Mouse (Mus musculus): ENCODE data around the gene Klf9. TPM values are rescaled to one million over a fixed set of nuclear protein-coding genes. Genes with fewer than 3 reads are reported as not detected.

Klf9 gene
- polyA plus RNA-seq (2012; rRNA removed) = 7.9 and 14.1 TPM in 2 replicates

DNA sequence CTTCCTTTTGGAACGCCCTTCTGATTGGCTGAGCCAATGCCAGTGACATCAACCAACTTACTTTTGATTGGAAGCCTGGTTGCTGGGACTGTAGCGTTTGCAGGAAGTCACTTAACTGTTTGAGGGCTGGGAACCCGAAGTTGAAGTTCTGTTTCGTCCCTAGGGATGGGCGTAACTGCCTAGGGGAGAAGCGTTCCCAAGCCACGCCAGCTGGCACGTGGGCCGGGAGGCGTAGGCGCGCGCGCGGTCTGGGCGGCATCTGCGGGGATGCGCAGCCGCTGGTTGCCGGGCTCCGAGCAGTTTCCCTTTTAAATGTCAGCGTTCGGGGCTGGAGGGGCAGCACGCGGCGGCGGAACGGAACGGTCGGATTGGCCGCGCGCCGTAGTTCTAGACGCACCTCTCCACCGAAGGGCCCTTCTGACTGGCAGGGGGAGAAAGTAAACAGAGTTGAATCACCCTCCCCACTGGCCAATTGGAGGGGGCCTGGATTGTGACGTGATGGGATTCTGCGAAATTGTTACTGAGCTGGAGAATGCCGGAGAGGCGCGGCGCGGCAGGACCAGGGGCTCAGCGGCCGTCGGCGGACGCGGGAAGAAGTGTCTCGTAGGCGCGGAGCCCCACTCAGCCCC is at the start of gene Klf9:
Gene Klf9, plus strand, starts transcription at position 538 of the 629 bp plus-strand sequence.
- DNase-seq (ENCODE audit: low read depth, low spot score) = no peak
- WGBS = under 1% methylated on average over 52 of the region's 52 CpGs

DNA sequence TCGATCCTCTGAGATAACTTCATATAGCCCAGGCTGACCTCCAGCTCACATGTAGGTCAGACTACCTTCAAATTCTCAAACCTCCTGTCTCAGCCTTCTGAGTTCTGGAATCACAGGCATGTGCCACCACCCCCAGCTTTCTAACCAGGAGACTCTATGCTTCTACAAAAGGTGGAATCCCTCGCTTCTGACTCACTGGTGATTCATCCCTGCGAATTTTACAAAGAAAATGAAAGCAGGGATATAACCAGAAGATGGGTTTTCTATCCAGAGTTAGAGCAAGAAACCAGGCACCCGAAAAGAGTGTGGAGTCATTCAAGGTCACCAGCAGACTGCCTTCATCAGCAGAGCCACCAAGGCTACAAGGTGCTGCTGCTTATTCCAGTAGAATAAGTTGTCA is 49.4 kb upstream of the Klf9 start:
- WGBS = 79% methylated on average over 4 of the region's 4 CpGs
- no peak for DNase-seq (ENCODE audit: low read depth, low spot score)

DNA sequence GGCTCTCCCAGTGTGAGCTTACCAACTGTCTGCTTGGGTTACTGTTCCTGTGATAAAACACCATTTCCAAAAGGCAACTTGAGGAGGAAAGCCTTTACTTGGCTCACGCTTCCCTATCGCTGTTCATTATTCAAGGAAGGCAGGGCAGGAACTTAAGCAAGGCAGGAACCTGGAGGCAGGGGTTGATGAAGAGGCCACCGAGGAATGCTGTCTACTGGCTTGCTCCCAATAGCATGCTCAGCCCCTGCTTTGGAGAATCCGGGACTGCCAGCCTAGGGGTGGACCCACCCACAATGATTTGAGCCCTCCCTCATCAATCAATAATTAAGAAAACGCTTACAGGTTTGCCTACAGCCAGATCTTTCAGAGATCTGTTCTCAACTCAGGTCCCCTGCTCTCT is 47.5 kb upstream of the Klf9 start:
- DNase-seq (ENCODE audit: low read depth, low spot score) = no peak
- WGBS = 81% methylated on average over 5 of the region's 5 CpGs

DNA sequence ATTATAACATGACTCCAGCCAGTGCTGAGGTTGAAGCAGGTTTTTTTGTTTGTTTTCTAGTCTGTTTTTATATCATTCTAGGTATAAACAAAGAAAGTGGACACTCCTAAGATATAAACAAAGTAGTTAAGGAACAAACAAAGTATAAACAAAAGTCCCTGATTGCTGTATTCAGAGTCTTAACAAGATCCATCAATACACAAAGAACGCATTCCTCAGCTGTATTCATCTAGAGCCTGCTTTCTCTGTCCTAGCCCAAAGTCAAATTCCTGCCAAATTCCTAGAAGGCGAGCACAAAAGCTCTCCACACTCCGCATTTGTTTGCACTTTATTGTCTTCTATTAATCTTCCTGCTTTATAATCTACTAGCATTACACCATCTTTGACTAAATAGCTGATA is 46.1 kb upstream of the Klf9 start:
- no peak for DNase-seq (ENCODE audit: low read depth, low spot score)
- WGBS = 64% methylated on average over 3 of the region's 3 CpGs

DNA sequence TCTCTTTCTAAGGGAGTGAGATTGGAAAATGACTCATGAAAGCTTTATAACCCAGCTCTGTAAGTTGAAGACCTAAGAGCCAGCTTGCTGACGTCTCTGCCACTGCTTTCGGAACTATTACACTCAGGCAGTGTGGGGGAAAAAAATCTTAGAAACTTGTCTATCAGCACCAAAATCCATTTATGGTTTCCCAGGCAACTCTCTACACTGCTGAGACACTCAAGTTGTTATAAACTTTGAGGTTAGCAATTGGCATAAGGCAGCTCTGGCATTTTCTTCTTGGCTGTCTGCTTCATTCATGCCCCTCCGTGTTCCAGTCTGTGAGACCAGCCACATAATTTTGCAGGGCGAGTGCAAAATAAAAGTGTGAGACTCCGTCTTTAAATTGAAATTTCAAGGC is 34.2 kb upstream of the Klf9 start:
- no peak for DNase-seq (ENCODE audit: low read depth, low spot score)
- 73% methylated on average over 5 of the region's 5 CpGs for WGBS

DNA sequence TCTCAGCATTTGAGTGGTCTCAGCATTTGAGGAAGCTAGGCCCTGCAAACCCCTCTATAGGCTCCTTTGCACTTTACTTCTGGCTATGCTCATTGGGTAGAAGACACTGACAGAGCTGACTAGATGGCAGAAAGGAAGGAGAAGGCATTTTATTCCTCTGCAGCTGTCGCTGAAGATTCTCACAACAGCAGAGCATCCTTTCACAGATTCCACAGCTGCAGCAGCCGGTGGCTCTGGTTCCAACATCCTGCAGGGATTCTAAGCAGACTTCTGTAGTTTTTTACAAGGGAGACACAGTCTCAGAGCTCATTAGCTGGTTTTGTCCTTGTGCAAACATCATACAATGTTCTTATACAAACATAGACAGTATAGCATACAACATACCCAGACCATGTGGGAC is 33.7 kb upstream of the Klf9 start:
- 52% methylated on average over 2 of the region's 2 CpGs for WGBS
- DNase-seq (ENCODE audit: low read depth, low spot score) = no peak

DNA sequence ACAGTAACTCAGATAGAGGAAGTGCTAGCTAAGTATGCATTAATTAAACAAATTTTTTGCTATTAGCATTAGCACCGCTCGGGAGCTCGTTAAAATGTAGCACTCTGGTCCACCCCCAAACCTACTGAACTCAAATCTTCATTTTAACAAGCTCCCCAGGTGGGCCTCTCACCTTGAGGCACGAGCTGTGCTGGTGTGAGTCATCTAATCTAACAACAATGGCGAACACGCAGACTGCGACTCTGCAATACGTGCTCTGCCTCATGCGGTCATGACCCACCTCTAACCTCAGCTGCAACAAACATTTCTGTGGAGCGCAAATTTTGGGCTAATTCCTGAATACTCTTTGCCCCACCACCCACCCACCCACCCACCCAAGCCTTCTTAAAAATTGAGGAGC is 19.2 kb upstream of the Klf9 start:
- DNase-seq (ENCODE audit: low read depth, low spot score) = no peak
- 42% methylated on average over 10 of the region's 10 CpGs for WGBS

DNA sequence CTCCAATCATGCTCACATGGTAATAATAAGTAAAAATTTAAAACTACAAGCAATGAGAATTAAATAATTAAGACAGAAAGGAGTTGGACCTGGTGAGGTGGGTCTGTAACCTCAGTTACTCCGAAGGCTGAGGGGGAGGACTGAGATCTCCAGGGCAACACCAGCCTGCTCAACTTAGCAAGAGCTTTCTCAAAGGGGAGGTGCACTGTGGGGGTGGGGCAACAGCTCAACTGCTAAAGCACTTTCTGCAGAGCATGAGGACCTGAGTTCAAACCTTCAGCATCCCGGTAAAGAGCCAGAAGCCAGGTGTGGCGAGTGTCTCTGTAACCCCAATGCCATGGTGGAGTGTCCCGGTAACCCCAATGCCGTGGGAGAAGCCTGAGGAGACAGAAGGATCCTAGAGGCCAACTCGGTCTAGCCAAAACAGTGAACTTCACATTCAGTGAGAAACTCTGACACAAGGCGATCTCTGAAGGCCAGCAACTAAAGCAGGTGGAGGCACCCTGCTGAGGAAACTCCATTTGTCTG is 16.9 kb upstream of the Klf9 start:
- no peak for DNase-seq (ENCODE audit: low read depth, low spot score)
- 90% methylated on average over 7 of the region's 7 CpGs for WGBS

DNA sequence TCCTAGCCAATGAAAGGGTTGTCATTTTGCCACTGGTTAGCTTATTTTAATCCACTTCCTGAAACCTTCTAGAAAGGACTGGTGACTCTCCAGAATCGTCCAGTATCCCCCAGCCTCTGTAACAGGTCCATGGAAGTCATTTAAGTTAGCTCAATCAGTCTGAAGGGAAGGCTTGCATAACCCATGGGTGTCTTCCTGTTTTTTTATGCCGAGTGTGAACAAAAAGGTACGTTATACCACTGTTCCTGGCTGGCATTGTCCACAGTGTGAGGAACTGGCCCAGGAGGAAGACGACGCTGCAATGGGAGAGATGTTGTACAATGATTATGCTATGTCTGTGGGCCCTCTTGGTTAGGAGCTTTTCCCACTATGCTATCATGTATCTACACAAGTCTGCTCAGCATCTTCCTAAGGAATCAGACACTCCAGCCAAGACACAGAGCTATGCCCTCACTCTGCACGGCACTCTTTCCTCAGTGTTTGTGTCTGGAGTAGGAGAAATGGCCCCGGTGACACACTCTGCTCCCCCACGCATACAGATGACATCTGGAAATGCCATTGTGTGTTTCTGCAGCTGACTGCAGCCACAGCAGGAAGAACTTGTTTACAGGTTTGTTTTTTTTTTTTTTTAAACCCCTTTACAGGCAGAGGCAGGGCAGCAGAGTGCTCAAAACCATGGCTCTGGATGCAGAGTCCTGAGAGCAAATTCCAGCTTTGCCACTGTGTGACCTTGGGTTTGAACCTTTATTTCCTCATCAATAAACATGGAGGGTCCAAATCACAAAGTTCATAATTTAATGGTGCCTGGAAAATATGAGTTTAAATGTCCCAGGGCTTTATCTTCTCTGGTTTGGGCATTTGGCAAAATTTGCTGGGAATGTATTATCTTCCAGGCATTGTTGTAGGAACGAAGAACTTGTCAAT is 15.5 kb upstream of the Klf9 start:
- DNase-seq (ENCODE audit: low read depth, low spot score) = no peak
- 72% methylated on average over 9 of the region's 9 CpGs for WGBS

DNA sequence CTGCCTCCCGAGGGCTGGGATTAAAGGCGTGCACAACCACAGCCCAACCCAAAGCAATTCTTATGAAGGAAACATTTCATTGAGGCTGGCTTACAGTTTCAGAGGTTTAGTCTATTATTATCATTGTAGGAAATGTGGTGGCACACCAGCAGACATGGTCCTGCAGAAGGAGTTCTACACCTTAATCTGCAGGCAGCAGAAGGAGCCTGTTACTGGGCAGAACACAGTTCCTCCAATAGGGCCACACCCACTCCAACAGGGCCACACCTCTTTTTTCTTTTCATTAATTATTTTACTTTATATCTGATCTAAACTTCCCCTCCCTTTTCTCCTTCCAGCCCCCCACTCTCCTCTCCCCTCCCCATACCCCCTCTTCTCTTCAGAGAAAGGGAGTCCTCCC is 11.1 kb upstream of the Klf9 start:
- no peak for DNase-seq (ENCODE audit: low read depth, low spot score)
- WGBS = 94% methylated on average over 2 of the region's 2 CpGs

DNA sequence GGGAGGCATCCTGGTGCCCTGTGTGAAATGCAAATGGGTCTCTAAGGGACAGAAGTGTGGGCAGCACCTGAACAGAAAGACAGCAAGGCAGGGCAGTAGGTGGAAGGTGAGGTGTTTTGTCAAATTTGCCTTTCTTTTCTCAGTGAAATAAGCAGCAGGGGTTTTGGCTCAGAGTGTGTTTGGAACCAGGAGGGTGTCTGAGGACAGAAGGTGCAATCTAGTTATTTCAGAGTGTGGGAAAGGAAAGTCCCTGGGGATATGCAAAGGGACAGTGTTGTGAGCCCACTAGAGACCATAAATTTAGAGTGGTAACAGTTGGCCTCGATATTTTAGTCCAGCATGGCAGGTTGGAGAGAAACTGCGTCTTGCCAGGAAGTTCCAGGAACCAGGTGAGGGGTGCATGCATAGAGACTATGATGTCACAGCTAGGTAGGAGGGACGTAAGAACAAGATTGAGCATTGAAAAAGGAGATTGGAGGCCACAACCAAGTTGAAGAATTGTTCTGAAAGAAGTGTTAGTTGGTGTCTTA is 8.9 kb upstream of the Klf9 start:
- DNase-seq (ENCODE audit: low read depth, low spot score) = no peak
- WGBS = 70% methylated on average over 3 of the region's 3 CpGs

DNA sequence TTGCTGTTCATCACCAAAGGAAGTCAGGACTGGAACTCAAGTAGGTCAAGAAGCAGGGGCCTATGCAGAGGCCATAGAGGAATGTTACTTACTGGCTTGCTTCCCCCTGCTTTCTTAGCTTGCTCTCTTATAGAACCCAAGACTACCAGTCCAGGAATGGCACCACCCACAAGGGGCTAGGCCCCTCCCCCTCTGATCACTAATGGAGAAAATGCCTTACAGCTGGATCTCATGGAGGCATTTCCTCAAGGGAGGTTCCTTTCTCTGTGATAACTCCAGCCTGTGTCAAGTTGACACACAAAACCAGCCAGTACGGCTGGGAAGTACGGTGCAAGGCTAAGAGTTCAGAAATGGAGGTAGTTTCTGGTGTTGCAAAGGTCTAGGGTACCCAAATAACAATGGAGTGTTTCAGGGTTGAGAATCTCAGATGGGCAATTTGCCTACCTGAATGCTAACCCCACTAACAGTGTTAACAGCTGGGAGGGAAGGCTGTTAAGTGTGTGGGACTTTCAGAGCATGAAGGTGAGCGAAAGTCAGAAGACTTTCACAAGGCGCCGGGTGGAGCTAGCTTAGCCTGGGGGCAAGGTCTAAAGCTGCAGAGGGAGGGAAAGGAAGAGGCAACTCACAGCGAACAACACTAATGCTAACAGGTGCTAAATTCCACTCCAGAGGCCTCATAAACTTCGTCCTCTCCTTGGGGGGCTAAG is 8.2 kb upstream of the Klf9 start:
- 33% methylated on average over 7 of the region's 7 CpGs for WGBS
- DNase-seq (ENCODE audit: low read depth, low spot score) = no peak

DNA sequence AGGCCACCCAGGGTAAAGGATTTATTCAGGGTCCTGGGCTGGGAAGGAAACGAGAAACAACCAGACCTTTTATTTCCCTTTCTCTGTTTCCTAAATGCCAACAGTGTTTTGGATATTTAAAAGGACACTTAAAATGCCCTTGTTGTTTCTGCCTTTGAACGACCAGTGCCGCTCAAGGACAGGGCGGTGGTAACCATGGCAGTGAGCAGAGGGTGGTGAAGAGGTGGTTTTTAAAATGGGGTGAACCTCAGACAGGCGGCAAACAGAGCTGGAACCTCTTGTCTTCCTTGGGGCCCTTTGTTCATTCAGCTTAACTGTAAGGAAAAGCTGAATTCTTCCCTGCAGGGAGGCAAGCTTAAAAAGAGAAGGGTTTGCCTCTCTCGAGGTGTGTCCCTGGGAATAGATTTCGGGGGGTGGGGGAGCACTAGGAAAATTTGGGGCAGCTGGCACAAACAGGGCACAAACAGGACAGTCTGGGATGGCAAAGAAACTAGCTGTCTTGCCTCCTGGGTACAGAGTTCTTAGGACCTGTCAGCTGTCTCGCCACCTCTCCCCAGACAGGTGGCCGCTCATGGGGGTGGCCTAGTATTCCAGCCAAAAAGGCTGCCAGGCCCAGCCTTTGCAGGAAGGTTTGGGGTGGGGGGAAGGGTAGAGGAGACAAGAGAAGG is 7.5 kb upstream of the Klf9 start:
- 21% methylated on average over 9 of the region's 9 CpGs for WGBS
- DNase-seq (ENCODE audit: low read depth, low spot score) = no peak

DNA sequence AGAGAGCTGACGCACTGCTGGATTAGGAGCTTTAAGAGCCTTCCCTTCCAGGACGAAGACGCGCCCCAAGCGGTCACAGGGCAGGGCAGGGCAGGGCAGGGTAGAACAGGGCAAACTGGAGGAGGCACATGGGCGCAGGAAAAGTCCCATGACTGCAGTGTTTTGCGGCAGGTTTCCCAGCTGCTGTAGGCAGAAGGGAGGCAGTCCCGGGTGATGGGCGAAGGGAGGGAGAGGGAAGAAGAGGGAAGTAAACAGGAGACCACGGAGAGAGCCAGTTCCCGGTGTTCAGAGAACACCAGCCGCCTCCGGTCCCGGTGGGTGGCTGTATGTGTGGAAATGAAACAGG is 7.0 kb upstream of the Klf9 start:
- 3% methylated on average over 14 of the region's 14 CpGs for WGBS
- no peak for DNase-seq (ENCODE audit: low read depth, low spot score)

DNA sequence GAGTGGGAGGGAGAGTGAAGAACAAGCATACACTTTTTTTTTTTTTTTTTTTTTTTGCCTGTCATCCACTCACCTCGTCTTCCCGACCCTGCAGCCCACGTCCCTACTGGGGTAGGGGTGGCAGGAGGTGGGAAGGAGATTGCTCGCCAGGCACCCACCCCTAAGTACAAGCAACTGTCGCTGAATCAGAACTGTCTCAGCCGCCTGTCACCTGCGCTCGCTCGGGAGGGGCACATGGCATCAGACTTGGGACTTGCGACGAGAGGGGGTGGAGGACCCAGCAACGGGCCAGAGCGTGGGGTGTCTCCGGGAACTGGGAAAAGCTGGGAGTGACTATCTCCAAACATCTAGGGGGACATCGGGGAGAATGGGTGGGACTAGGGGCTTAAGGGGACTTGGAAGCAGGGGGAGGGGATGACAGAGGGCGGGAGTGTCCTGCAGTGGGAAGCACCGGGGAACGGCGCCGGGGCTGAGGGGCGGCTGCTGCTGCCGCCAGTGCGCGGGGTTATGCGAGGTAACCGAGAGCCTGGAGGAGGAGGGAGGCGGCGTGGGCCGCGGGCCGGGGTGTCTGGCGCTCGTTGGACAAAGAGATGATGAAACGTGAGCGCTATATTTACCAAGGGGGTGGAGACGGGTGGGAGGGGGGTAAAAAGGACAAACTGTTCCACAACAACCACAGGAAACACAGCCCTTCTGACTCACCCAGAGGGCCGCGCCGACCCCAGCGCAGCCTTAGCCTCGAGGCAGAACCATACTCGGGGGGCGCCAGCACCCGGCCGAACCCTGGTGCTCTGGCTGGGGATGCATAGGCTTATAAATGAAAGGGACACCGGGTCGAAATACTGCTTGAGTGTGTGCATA is 6.4 kb upstream of the Klf9 start:
- DNase-seq (ENCODE audit: low read depth, low spot score) = no peak
- WGBS = under 1% methylated on average over 47 of the region's 47 CpGs

DNA sequence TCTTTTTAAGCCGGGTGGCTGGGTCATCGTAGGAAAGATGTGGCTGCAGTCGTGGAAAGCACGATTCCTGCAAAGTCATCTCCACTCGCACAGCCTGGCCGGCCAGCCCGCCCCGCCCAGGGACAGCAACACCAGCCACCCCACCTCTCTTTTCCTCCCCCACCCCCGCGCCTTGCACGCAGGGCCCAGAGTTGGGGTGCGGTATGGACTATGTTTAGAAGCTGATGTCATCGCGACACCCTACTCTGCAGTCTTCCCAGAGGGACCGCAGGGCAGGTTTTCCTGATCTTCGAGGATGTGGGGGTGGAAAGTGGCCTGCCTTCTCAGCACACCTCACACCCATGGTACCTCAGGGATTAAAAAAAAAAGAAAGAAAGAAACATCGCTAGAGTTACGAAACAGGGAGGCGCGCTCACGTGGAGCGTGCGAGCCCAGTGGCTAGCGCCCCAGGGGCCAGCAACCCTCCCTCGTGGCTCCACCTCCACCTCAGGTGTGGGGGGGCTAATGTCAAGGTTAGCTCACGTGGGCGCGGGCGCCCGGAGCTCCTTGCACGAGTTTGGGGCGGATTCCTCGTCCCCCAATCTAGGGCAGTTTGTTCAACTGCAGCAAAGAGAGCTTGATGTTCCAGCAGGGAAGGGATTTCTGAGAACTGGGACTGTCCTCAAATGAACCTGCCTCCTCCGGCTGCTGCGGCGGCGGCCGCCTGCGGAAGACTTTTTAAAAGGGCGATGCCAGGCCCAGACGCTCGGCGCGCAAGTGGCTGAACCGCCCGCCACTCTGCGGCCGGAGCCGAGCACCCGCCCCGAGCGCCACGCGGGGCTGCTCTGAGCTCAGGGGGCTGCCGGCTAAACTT is 5.5 kb upstream of the Klf9 start:
- no peak for DNase-seq (ENCODE audit: low read depth, low spot score)
- WGBS = 1% methylated on average over 55 of the region's 55 CpGs

DNA sequence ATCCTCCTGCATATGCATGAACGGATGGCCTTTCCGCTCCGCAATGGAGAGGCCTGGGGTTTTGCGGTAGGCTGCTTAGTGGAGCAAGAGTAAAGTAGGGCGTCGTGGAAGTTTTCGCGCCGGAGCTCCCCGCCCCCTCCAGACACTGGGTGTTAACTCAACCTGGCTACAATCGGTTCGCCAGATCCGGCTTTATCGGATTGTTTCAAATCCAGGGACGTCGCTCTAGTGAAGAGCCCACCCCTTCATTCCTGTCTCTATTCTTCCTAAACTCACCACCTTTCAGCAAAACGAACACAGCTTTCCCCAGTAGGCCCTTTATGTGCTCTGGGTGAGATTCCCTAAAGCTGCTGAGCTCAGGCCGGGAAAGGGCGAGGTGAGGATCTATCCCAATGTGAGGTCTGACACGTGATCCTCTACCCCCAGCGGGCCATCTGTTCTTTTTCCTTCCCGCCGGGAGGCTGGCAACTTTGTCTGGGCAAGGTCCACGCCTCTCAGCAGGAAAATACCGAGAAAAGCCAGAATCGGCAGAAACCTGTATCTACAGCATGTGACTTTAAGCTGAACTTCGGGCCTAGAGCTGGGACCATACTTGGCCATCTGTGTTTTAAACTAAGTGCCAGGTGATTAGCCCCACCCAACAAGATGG is 4.7 kb upstream of the Klf9 start:
- no peak for DNase-seq (ENCODE audit: low read depth, low spot score)
- WGBS = 2% methylated on average over 27 of the region's 27 CpGs
